Mouse (Mus musculus) adrenal gland, adult 18-20 months (tissue): ENCODE measurements at regions not wholly inside any gene's neighbourhood (a gene's known extent, or its start where the extent isn't known, plus 50 kb on each side); places are given as distances from the start of the nearest gene placed in this dataset.

Experiments
- DNase-seq, 2 experiments: peaks; one replicate each; pipeline ENCODE4 v3.0.0; 2021 to 2022; ENCODE audit warnings: low spot score in 2 of 2

- no peak for DNase-seq
These were observed 279.2 kb upstream of the Fat1 start for GRCm38 (mm10) chr8:44656031-44656430.

GRCm38 (mm10) chr8:44656470-44656869 is 278.8 kb upstream of the Fat1 start:
- no peak for DNase-seq

- DNase-seq, result no peak
These were observed 273.6 kb upstream of the Fat1 start for GRCm38 (mm10) chr8:44661696-44662095.

- no peak for DNase-seq
These were observed 248.1 kb upstream of the Fat1 start for GRCm38 (mm10) chr8:44687126-44687525.

GRCm38 (mm10) chr8:44689837-44690592 is 245.2 kb upstream of the Fat1 start:
- no peak for DNase-seq

- no peak for DNase-seq
These were observed 244.7 kb upstream of the Fat1 start for GRCm38 (mm10) chr8:44690593-44690950.

- no peak for DNase-seq
These were observed 244.1 kb upstream of the Fat1 start for GRCm38 (mm10) chr8:44691140-44691539.

GRCm38 (mm10) chr8:44692036-44692688 is 243.1 kb upstream of the Fat1 start:
- no peak for DNase-seq

GRCm38 (mm10) chr8:44694861-44695260 is 240.4 kb upstream of the Fat1 start:
- no peak for DNase-seq

GRCm38 (mm10) chr8:44696066-44696853 is 239.0 kb upstream of the Fat1 start:
- DNase-seq, result no peak

GRCm38 (mm10) chr8:44699384-44700105 is 235.7 kb upstream of the Fat1 start:
- no peak for DNase-seq

GRCm38 (mm10) chr8:44704595-44705265 is 230.5 kb upstream of the Fat1 start:
- no peak for DNase-seq

GRCm38 (mm10) chr8:44708659-44709170 is 226.5 kb upstream of the Fat1 start:
- DNase-seq, result no peak

GRCm38 (mm10) chr8:44709171-44709940 is 225.9 kb upstream of the Fat1 start:
- DNase-seq, result no peak

- DNase-seq, result no peak
These were observed 200.7 kb upstream of the Fat1 start for GRCm38 (mm10) chr8:44734577-44734976.

- no peak for DNase-seq
These were observed 199.4 kb upstream of the Fat1 start for GRCm38 (mm10) chr8:44735801-44736200.

- DNase-seq, result no peak
These were observed 191.9 kb upstream of the Fat1 start for GRCm38 (mm10) chr8:44743353-44743752.

- DNase-seq, result no peak
These were observed 190.1 kb upstream of the Fat1 start for GRCm38 (mm10) chr8:44744991-44745658.

- DNase-seq, result no peak
These were observed 176.5 kb upstream of the Fat1 start for GRCm38 (mm10) chr8:44758727-44759126.
